Mouse (Mus musculus) G1E (cell line): ENCODE measurements at regions not wholly inside any gene's neighbourhood (a gene's known extent, or its start where the extent isn't known, plus 50 kb on each side); places are given as distances from the start of the nearest gene placed in this dataset.

Experiments used
- ATAC-seq: 2 replicates; pipeline ENCODE4 v1.8.0; 2016; ENCODE audit warnings: mild to moderate bottlenecking; ENCODE audit not compliant: insufficient number of reproducible peaks, poor library complexity, low FRiP score, severe bottlenecking; ENCODE audit errors: extremely low read depth
- DNase-seq: peaks from one replicate; pipeline ENCODE4 v3.0.0; 2012; ENCODE audit warnings: low spot score
- H3K27me3 ChIP-seq: 2 replicates; pipeline ENCODE4 v1.6.1; 2012; ENCODE audit warnings: mild to moderate bottlenecking, low read length, inconsistent platforms; ENCODE audit not compliant: insufficient read depth
- H3K36me3 ChIP-seq: replicated peaks from 2 replicates; pipeline ENCODE3; 2012; ENCODE audit warnings: mild to moderate bottlenecking, inconsistent platforms
- H3K4me1 ChIP-seq: 2 replicates; pipeline ENCODE4 v1.6.1; 2012; ENCODE audit warnings: low read depth, low read length, inconsistent platforms, mixed read lengths; ENCODE audit not compliant: insufficient read depth
- H3K4me3 ChIP-seq: 2 replicates; pipeline ENCODE4 v1.5.1; 2012; ENCODE audit warnings: low read depth, mild to moderate bottlenecking, inconsistent platforms, low read length, moderate library complexity, mixed read lengths
- H3K9me3 ChIP-seq: replicated peaks from 2 replicates; pipeline ENCODE4 v1.6.1; 2012; ENCODE audit warnings: inconsistent platforms
- CTCF ChIP-seq: IDR thresholded peaks from 2 replicates; pipeline ENCODE4 v1.5.1; 2012; ENCODE audit warnings: low read depth, low read length, inconsistent platforms, mixed read lengths
- GATA1 ChIP-seq: IDR thresholded peaks from 2 replicates; pipeline ENCODE4 v1.6.1; 2012; ENCODE audit warnings: borderline replicate concordance, low read length, inconsistent platforms, mixed read lengths
- GATA2 ChIP-seq: IDR thresholded peaks from 2 replicates; pipeline ENCODE4 v1.6.1; 2012; ENCODE audit warnings: low read depth, low read length, inconsistent platforms, borderline replicate concordance
- POLR2AphosphoS5 ChIP-seq: IDR thresholded peaks from 2 replicates; pipeline ENCODE4 v1.6.1; 2012; ENCODE audit warnings: low read depth, low read length, inconsistent platforms; ENCODE audit not compliant: insufficient replicate concordance
- TAL1 ChIP-seq: conservative IDR thresholded peaks from 2 replicates; pipeline ENCODE4 v1.6.1; 2012; ENCODE audit warnings: low read depth, low read length, inconsistent platforms, mixed read lengths

GRCm38 (mm10) chr12:107608966-107609365, 120.5 kb downstream of the 3110018I06Rik start:
- no peak for TF ChIP-seq TAL1
- TF ChIP-seq GATA2 = no peak
- TF ChIP-seq CTCF = no peak
- TF ChIP-seq GATA1 = no peak
- no peak for TF ChIP-seq POLR2AphosphoS5
- DNase-seq (no peak), ATAC-seq (no peak)
- no peaks in the 10 kb centered on the region for H3K4me1 ChIP-seq
- H3K9me3 ChIP-seq = peaks cover 55% of the 10 kb centered on the region
- H3K4me3 ChIP-seq = no peak overlapping the region
- no peaks in the 10 kb centered on the region for H3K27me3 ChIP-seq
- no peaks in the 10 kb centered on the region for H3K36me3 ChIP-seq

DNA sequence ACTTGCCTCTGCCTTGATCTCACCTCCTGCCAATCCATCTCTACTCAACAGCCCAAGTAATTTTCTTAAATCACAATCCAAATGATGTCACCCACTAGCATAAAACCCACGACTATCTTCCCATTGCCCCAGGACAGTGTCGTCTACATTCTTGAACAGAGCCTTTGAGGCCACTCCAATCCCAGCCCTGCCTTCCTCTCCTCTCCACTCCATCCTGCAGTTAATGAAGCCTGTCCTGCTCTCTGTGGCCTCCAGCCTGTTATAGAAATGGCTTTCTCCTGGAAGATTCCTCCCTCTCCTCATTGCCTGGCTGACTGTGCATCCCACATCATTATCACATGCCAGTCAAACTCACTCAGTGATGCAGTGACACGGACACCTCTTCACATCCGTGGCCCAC, 121.6 kb downstream of the 3110018I06Rik start:
- Histone ChIP-seq H3K4me1 (no peaks in the 10 kb centered on the region), H3K27me3 (no peaks in the 10 kb centered on the region), H3K36me3 (no peaks in the 10 kb centered on the region), H3K9me3 (peaks cover 60% of the 10 kb centered on the region), H3K4me3 (no peak overlapping the region)
- DNase-seq = no peak
- no peak for ATAC-seq
- TF ChIP-seq TAL1 (no peak), CTCF (no peak), POLR2AphosphoS5 (no peak), GATA1 (no peak), GATA2 (no peak)

GRCm38 (mm10) chr12:107617212-107617994, 129.0 kb downstream of the 3110018I06Rik start:
- H3K4me1 ChIP-seq = no peaks in the 10 kb centered on the region
- ATAC-seq = no peak

DNA sequence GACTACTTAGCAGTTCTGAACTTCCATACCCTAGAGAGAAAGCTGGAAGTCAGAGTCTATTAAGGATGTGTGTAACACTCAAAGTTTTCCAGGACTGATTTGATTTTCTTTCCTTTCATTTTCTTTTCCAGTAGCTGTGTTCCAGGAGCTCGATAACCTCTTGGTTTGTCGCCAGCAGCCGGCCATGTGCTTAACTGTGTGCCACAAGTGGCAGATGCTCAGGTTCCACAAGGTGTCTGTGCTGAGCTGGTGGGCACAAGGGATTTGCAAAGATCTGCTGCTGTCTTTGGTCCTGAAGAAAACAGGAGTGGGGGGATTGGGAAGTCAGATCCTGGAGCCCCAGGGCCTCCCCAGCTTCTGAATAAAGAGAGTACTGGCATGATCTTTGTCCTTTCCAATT, 136.0 kb downstream of the 3110018I06Rik start:
- no peak overlapping the region for H3K4me3 ChIP-seq
- H3K4me1 ChIP-seq = no peaks in the 10 kb centered on the region
- no peaks in the 10 kb centered on the region for H3K36me3 ChIP-seq
- no peaks in the 10 kb centered on the region for H3K27me3 ChIP-seq
- ATAC-seq = no peak
- TF ChIP-seq GATA2 (no peak), TAL1 (no peak), POLR2AphosphoS5 (no peak), CTCF (no peak)
- DNase-seq = no peak
- peaks cover 83% of the 10 kb centered on the region for H3K9me3 ChIP-seq

More at GRCm38 (mm10) chr12:107617212-107617994, 129.0 kb downstream of the 3110018I06Rik start:
- TF ChIP-seq POLR2AphosphoS5 (no peak), TAL1 (no peak), CTCF (no peak), GATA2 (no peak), GATA1 (no peak)
- Histone ChIP-seq H3K4me3 (no peak overlapping the region), H3K36me3 (no peaks in the 10 kb centered on the region), H3K9me3 (peaks cover 62% of the 10 kb centered on the region), H3K27me3 (no peaks in the 10 kb centered on the region)
- no peak for DNase-seq

GRCm38 (mm10) chr12:107648008-107648407, 159.6 kb downstream of the 3110018I06Rik start:
- H3K36me3 ChIP-seq = no peaks in the 10 kb centered on the region
- ATAC-seq (no peak), DNase-seq (no peak)
- H3K4me3 ChIP-seq = no peak overlapping the region
- H3K27me3 ChIP-seq = no peaks in the 10 kb centered on the region
- no peak for TF ChIP-seq POLR2AphosphoS5
- TF ChIP-seq CTCF = no peak
- no peak for TF ChIP-seq GATA2
- peaks cover 81% of the 10 kb centered on the region for H3K9me3 ChIP-seq
- no peaks in the 10 kb centered on the region for H3K4me1 ChIP-seq

DNA sequence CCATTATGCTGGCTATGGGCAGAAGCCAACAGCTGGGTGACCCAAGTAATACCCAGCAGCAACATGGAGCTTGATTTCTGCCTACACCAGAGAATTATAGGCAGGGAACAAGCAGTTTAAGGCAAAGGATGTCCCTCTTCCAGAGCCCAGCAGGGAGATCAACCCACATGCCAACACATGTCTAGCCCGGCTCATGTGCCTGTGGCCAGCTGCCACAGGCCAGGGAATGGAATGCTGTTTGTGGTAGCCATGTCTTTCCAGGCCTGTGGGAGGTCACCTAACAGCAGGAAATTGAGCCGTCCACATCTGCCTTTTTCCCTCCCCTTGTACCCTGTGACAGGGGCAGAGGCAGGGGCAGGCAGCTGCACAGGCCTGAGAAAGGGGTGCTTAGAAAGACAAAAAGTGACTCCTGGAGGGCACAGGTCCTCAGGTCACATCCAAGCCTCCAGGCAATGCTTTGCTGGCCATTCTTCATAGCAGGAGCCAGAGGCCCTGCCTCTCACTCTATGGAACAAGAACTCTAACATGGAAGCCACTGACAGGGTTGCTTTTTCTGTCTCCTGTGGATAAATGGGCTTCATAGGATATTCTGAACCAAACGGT, 163.8 kb downstream of the 3110018I06Rik start:
- Histone ChIP-seq H3K4me1 (no peaks in the 10 kb centered on the region), H3K27me3 (no peaks in the 10 kb centered on the region), H3K36me3 (no peaks in the 10 kb centered on the region), H3K9me3 (peaks cover 82% of the 10 kb centered on the region), H3K4me3 (no peak overlapping the region)
- ATAC-seq (no peak), DNase-seq (no peak)
- TF ChIP-seq GATA1 (no peak), CTCF (no peak), TAL1 (no peak), GATA2 (no peak), POLR2AphosphoS5 (no peak)

DNA sequence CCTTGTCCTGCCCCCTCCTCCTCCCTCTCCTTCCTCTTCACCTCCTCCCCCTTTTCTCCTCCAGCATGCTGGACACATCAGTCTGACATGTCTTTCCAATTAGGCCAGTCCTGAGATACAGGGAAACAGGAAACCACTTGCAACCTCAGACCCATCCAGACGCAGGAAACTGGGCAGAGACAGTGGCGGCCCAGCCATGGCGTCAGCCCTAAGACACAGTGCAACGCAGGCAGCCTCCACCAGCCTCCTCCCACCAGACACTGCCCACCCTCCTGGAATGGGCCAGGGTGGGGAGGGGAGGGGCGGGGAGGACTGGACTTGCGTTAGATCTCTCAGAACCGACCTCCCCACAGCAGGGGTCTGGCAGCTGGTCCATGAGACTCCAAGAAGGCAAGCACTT, 164.7 kb downstream of the 3110018I06Rik start:
- ATAC-seq (no peak), DNase-seq (no peak)
- Histone ChIP-seq H3K36me3 (no peaks in the 10 kb centered on the region), H3K27me3 (no peaks in the 10 kb centered on the region), H3K4me1 (no peaks in the 10 kb centered on the region), H3K4me3 (no peak overlapping the region; the same call in 1 of the 2 replicates), H3K9me3 (peaks cover 86% of the 10 kb centered on the region)
- TF ChIP-seq GATA1 (no peak), POLR2AphosphoS5 (no peak), TAL1 (no peak), GATA2 (no peak), CTCF (no peak)
